Mouse (Mus musculus) forebrain, embryonic 12.5 days (tissue): Measurements from ENCODE around the gene Ppp1r3f. TPM values are rescaled to one million over a fixed set of nuclear protein-coding genes. Genes with fewer than 3 reads are reported as not detected.

Source experiments
- polyA plus RNA-seq: library from polyadenylated mRNA; unstranded; fragments of >200 nt; fragmentation: Nextera tagmentation; extraction: Ambion mirVana; gene quantifications from 2 replicates; pipeline ENCODE4 v1.2.1, GENCODE M21; 2016

Ppp1r3f gene
- polyA plus RNA-seq, 1 experiment from 2014 or later = 4.1 TPM

Other genes with a start within 250 kb of the Ppp1r3f start
- gene Usp27x, start 198.5 kb downstream of the Ppp1r3f start, polyA plus RNA-seq = 1.3 and 1.4 TPM in 2 replicates
- gene Foxp3, start 639 bp downstream of the Ppp1r3f start, polyA plus RNA-seq = 0.26 TPM in 1 of 2 replicates, not detected in the other
- 35.4 and 36.5 TPM in 2 replicates for gene Ccdc22, start 31.2 kb upstream of the Ppp1r3f start, polyA plus RNA-seq
- gene Cacna1f, start 32.8 kb upstream of the Ppp1r3f start, polyA plus RNA-seq = not detected in 2 replicates
- gene Syp, start 64.2 kb upstream of the Ppp1r3f start, polyA plus RNA-seq = 42.0 and 44.8 TPM in 2 replicates
- gene Prickle3, start 83.0 kb upstream of the Ppp1r3f start, polyA plus RNA-seq = 2.0 and 2.6 TPM in 2 replicates
- gene Plp2, start 97.1 kb upstream of the Ppp1r3f start, polyA plus RNA-seq = 45.5 and 52.0 TPM in 2 replicates
- gene Magix, start 107.0 kb upstream of the Ppp1r3f start, polyA plus RNA-seq = 0.09 and 0.19 TPM in 2 replicates
- gene Gpkow, start 122.8 kb upstream of the Ppp1r3f start, polyA plus RNA-seq = 45.6 and 53.4 TPM in 2 replicates
- 21.1 and 21.2 TPM in 2 replicates for gene Wdr45, start 140.1 kb upstream of the Ppp1r3f start, polyA plus RNA-seq
- gene Gm45208, start 148.0 kb upstream of the Ppp1r3f start, polyA plus RNA-seq = 0.66 TPM in 1 of 2 replicates, not detected in the other
- 79.5 and 84.7 TPM in 2 replicates for gene Praf2, start 154.2 kb upstream of the Ppp1r3f start, polyA plus RNA-seq
- gene Ccdc120, start 176.6 kb upstream of the Ppp1r3f start, polyA plus RNA-seq = 29.6 and 31.1 TPM in 2 replicates
- gene Tfe3, start 188.3 kb upstream of the Ppp1r3f start, polyA plus RNA-seq = 27.9 and 30.3 TPM in 2 replicates
- gene Gripap1, start 215.5 kb upstream of the Ppp1r3f start, polyA plus RNA-seq = 75.7 and 84.4 TPM in 2 replicates
- 0.95 and 1.5 TPM in 2 replicates for gene Kcnd1, start 248.0 kb upstream of the Ppp1r3f start, polyA plus RNA-seq